Comparison of ENCODE assay signal across 8 mouse cellular contexts in the genomic region with DNA sequence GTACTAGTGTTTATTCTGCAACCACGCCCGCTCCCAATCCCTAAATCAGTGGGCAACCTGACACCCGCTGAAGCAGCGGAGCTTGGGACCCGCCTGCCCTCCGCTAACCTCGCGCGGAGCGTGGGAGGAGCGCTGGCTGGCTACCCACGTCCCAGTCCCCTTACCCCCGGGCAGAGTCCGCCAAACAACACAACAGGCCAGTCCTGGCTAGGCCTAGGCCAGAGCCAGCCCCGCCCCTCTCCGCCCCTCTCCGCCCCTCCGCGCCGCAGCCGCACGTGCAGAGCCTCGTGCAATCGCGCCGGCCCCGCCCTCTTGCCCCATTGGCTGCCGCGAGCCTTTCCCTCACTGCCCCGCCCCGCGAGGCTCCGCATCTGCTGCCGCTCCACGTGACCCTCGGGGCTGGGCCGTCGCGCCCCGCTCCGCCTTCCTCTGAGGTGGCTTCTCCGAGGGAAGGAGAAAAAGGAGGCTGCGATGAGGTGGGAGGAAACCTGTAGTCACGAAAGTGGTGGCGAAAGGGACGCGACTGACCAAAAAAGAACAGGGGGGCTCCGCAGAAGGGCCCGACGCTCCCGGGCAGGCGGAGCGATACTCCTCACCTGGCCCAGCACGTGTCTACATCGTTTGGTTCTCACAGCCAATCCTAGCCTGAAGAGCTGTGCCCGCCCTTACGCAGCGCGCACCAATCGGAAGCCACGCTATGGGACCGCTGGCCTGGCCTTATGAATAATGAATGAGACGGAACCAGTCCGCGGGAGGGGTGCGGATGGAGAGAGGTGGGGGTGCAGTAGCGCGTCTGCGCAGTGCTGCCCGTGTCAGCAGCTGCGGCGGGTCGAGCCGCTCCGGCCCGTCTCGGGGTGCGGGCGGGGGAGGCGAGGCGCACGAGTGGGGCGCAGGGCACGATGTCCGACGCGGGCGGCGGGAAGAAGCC. TPM values are rescaled to one million over a fixed set of nuclear protein-coding genes. Genes with fewer than 3 reads are reported as not detected.
DNase-seq lines count a peak whose midpoint lies in the region; ATAC-seq lines count a peak whose summit lies in the region.

No protein-coding gene starts in this region.

- peak overlapping the region; percentile 80 for H3K9ac ChIP-seq in hindbrain, embryonic 16.5 days (ENCODE audit: low read depth, low read length)

- H3K36me3 ChIP-seq in hindbrain, embryonic 16.5 days (ENCODE audit: control insufficient read depth, insufficient read depth, low read length): peaks cover 4% of the 10 kb centered on the region; the same call in 1 of the 2 replicates
- H3K36me3 ChIP-seq in macrophage (ENCODE audit: inconsistent target): peaks cover 8% of the 10 kb centered on the region; the same call in 1 of the 2 replicates

- H3K4me1 ChIP-seq in hindbrain, embryonic 16.5 days (ENCODE audit: control insufficient read depth, insufficient read depth, low read depth, low read length): peaks cover 25% of the 10 kb centered on the region

- H3K27ac ChIP-seq in hindbrain, embryonic 16.5 days (ENCODE audit: low read depth, low read length): peak overlapping the region; percentile 91
- H3K27ac ChIP-seq in macrophage: peak overlapping the region; percentile 75

- peaks cover 29% of the 10 kb centered on the region for H3K79me2 ChIP-seq in macrophage (ENCODE audit: inconsistent target)

- peak overlapping the region; percentile 78 for H3K4me2 ChIP-seq in hindbrain, embryonic 16.5 days (ENCODE audit: low read length)

- peak; percentile 96 for DNase-seq in WW6 (ENCODE audit: low read depth, low spot score)
- DNase-seq in cerebellum, postnatal 4 days (ENCODE audit: low spot score in 2 of 2): peak; percentile 98 to 99
- peak; percentile 97 for DNase-seq in gastrocnemius, adult 18-20 months (ENCODE audit: low spot score)
- DNase-seq in left cerebral cortex, adult 18-20 months (ENCODE audit: low spot score in 2 of 2): peak; percentile 93 to 97
- DNase-seq in right cerebral cortex, adult 18-20 months: peak; percentile 99
- peak; percentile 96 for DNase-seq in urinary bladder, postnatal 10 days (ENCODE audit: low spot score)

- peak overlapping the region; percentile 80 for H3K4me3 ChIP-seq in hindbrain, embryonic 16.5 days (ENCODE audit: low read length)
- peak overlapping the region; percentile 48 for H3K4me3 ChIP-seq in macrophage (ENCODE audit: inconsistent target)

- H3K27me3 ChIP-seq in hindbrain, embryonic 16.5 days (replicated peaks; ENCODE audit: control insufficient read depth, insufficient read depth, low read length): no peaks in the 10 kb centered on the region

- under 1% methylated on average over 89 of the region's 89 CpGs for WGBS in hindbrain, embryonic 16.5 days
- under 1% methylated on average over 80 of the region's 89 CpGs for WGBS in macrophage (ENCODE audit: missing documents)

- no peaks in the 10 kb centered on the region for H3K9me3 ChIP-seq in hindbrain, embryonic 16.5 days (ENCODE audit: control insufficient read depth, low read length)

- ATAC-seq in hindbrain, embryonic 16.5 days: peak; percentile 99

RNA-seq across cellular contexts. Expression of a gene that starts 8.7 kb away (rescaled TPM):
- total RNA-seq in gastrocnemius, adult 18-20 months (2021): 100 to 1,000 TPM; 124 to 160 TPM
- 22.9 and 23.1 TPM in 2 replicates for polyA plus RNA-seq in hindbrain, embryonic 16.5 days (2015; fragmentation: Nextera tagmentation; extraction: Ambion mirVana)
- 100 to 1,000 TPM; 226 to 245 TPM for total RNA-seq in left cerebral cortex, adult 18-20 months (2021)
- total RNA-seq in macrophage (2018; cell fraction: chromatin; rRNA removed): 100 to 1,000 TPM in 17 of 26 experiments, 10 to 100 TPM in 9; 24.8 to 219 (median 121) TPM
- total RNA-seq in macrophage (2018; cell fraction: cytosol; rRNA removed): 10 to 100 TPM; 15.0 to 50.3 (median 28.9) TPM
- 100 to 1,000 TPM in 5 of 26 experiments, 10 to 100 TPM in 21; 19.1 to 142 (median 60.6) TPM for total RNA-seq in macrophage (2018; cell fraction: nucleus; rRNA removed)
- 18.9 to 44.0 TPM (median 23.6 TPM) in 3 replicates for polyA plus RNA-seq in macrophage (2018)

RNA-seq across cellular contexts. Expression of a gene that starts 47.7 kb away (rescaled TPM):
- total RNA-seq in gastrocnemius, adult 18-20 months (2021): 100 to 1,000 TPM in 1 of 2 experiments, 10 to 100 TPM in 1; 89.1 to 174 TPM
- polyA plus RNA-seq in hindbrain, embryonic 16.5 days (2015; fragmentation: Nextera tagmentation; extraction: Ambion mirVana): 15.7 and 18.4 TPM in 2 replicates
- 10 to 100 TPM; 33.6 to 36.7 TPM for total RNA-seq in left cerebral cortex, adult 18-20 months (2021)
- total RNA-seq in macrophage (2018; cell fraction: chromatin; rRNA removed): 10 to 100 TPM; 10.3 to 60.7 (median 36.8) TPM
- total RNA-seq in macrophage (2018; cell fraction: cytosol; rRNA removed): 10 to 100 TPM; 15.1 to 45.5 (median 25.7) TPM
- total RNA-seq in macrophage (2018; cell fraction: nucleus; rRNA removed): 10 to 100 TPM; 23.9 to 68.7 (median 39.2) TPM
- 14.3 to 21.9 TPM (median 18.5 TPM) in 3 replicates for polyA plus RNA-seq in macrophage (2018)

Comparison
In these comparisons a context has a peak if more than half of its experiments do, and no peak if none do; other contexts are left out.
1. Peak in every context shown above with its lines: DNase-seq, ATAC-seq, H3K4me3 ChIP-seq and H3K27ac ChIP-seq.